Mouse (Mus musculus): ENCODE results near the gene Chrnb2. TPM values are rescaled to one million over a fixed set of nuclear protein-coding genes. Genes with fewer than 3 reads are reported as not detected.
A peak's percentile ranks its signal among the peaks of the same experiment; 100 is the strongest.

Gene Chrnb2
- total and polyA plus RNA-seq, 3 experiments, result 1.6 to 4.0 TPM; not detected in 1

GRCm38 (mm10) chr3:89776001-89776400 lies 11.6 kb upstream of the Chrnb2 start:
- H3K27ac ChIP-seq (ENCODE audit: control insufficient read depth, low read depth, low read length), result no peak overlapping the region
- DNase-seq (ENCODE audit: low read depth, low spot score), result no peak
- peaks cover 41% of the 10 kb centered on the region for H3K79me2 ChIP-seq (ENCODE audit: control insufficient read depth, insufficient read depth, low read length, poor library complexity)
- TF ChIP-seq POLR2A (IDR thresholded peaks at IDR 0.05; ENCODE audit: control insufficient read depth in 1 of 2, insufficient read depth in 1 of 2, low read depth in 1 of 2, low read length in 2 of 2, poor library complexity in 1 of 2) (peak in 1 of 2 experiments; percentile 21; a peak in 1 of 4 replicates), MYC (IDR thresholded peaks at IDR 0.05; ENCODE audit: low read depth, low read length) (no peak)
- H3K4me3 ChIP-seq (ENCODE audit: control insufficient read depth in 1 of 2, insufficient read depth in 1 of 2, low read depth in 2 of 2, low read length in 2 of 2), result no peak overlapping the region
- no peaks in the 10 kb centered on the region for H3K27me3 ChIP-seq (ENCODE audit: control insufficient read depth in 1 of 2, insufficient read depth in 2 of 2, low read length in 2 of 2)
- H3K36me3 ChIP-seq (ENCODE audit: control insufficient read depth in 1 of 2, insufficient read depth in 2 of 2, low read length in 2 of 2), result peaks cover 26 to 33% of the 10 kb centered on the region in 2 experiments
- no peak overlapping the region for H3K9ac ChIP-seq (ENCODE audit: control insufficient read depth, low read depth, low read length, poor library complexity, severe bottlenecking)
- H3K9me3 ChIP-seq (replicated peaks; ENCODE audit: insufficient read depth, low read length), result no peaks in the 10 kb centered on the region
- peaks cover 14 to 27% of the 10 kb centered on the region in 2 experiments for H3K4me1 ChIP-seq (ENCODE audit: control insufficient read depth in 1 of 2, insufficient read depth in 2 of 2, low read length in 2 of 2)

- H3K4me1 ChIP-seq (ENCODE audit: control insufficient read depth in 1 of 2, insufficient read depth in 2 of 2, low read length in 2 of 2), result peaks cover 22 to 37% of the 10 kb centered on the region in 2 experiments
- H3K79me2 ChIP-seq (ENCODE audit: control insufficient read depth, insufficient read depth, low read length, poor library complexity), result peaks cover 43% of the 10 kb centered on the region
- H3K27ac ChIP-seq (ENCODE audit: control insufficient read depth, low read depth, low read length), result peak overlapping the region; percentile 92
- H3K4me3 ChIP-seq (ENCODE audit: control insufficient read depth in 1 of 2, insufficient read depth in 1 of 2, low read depth in 2 of 2, low read length in 2 of 2), result peak overlapping the region; percentile 83 to 92
- no peaks in the 10 kb centered on the region for H3K9me3 ChIP-seq (replicated peaks; ENCODE audit: insufficient read depth, low read length)
- peak overlapping the region; percentile 98 for H3K9ac ChIP-seq (ENCODE audit: control insufficient read depth, low read depth, low read length, poor library complexity, severe bottlenecking)
- peak; percentile 90 for DNase-seq (ENCODE audit: low read depth, low spot score)
- no peaks in the 10 kb centered on the region for H3K27me3 ChIP-seq (ENCODE audit: control insufficient read depth in 1 of 2, insufficient read depth in 2 of 2, low read length in 2 of 2)
- H3K36me3 ChIP-seq (ENCODE audit: control insufficient read depth in 1 of 2, insufficient read depth in 2 of 2, low read length in 2 of 2), result peaks cover 24 to 38% of the 10 kb centered on the region in 2 experiments
- no peak for TF ChIP-seq ZNF384 (IDR thresholded peaks at IDR 0.05; ENCODE audit: low read depth, low read length)
- TF ChIP-seq HCFC1 (IDR thresholded peaks at IDR 0.05; ENCODE audit: low read depth, low read length), result 0 out of 2 replicates have a peak, but pooled peaks have one; percentile 47
- TF ChIP-seq ELF1 (IDR thresholded peaks at IDR 0.05; ENCODE audit: low read depth, low read length), result peak; percentile 44; the same call in 1 of the 2 replicates
- no peak for TF ChIP-seq USF2 (IDR thresholded peaks at IDR 0.05; ENCODE audit: borderline replicate concordance in 1 of 2, insufficient read depth in 1 of 2, low read depth in 1 of 2, low read length in 2 of 2)
- no peak for TF ChIP-seq USF1 (IDR thresholded peaks at IDR 0.05; ENCODE audit: low read depth, low read length)
- no peak for TF ChIP-seq CHD2 (IDR thresholded peaks at IDR 0.05; ENCODE audit: low read length)
- TF ChIP-seq ZC3H11A (IDR thresholded peaks at IDR 0.05; ENCODE audit: low read depth, low read length), result no peak
- TF ChIP-seq BHLHE40 (IDR thresholded peaks at IDR 0.05; ENCODE audit: borderline replicate concordance, low read depth, low read length), result no peak
- TF ChIP-seq EP300 (IDR thresholded peaks at IDR 0.05; ENCODE audit: low read depth in 1 of 2, low read length in 2 of 2), result peak; percentile 36 to 57; a peak in 2 of 4 replicates
- TF ChIP-seq TBP (IDR thresholded peaks at IDR 0.05; ENCODE audit: low read depth, low read length), result peak; percentile 78
- TF ChIP-seq ZKSCAN1 (IDR thresholded peaks at IDR 0.05; ENCODE audit: low read depth, low read length), result no peak
- TF ChIP-seq MEF2A (IDR thresholded peaks at IDR 0.05; ENCODE audit: extremely low read depth, insufficient replicate concordance, low read depth, low read length, poor library complexity, severe bottlenecking), result no peak
- TF ChIP-seq ETS1 (IDR thresholded peaks at IDR 0.05; ENCODE audit: low read depth, low read length), result peak; percentile 43; the same call in 1 of the 2 replicates
- TF ChIP-seq KAT2A (conservative IDR thresholded peaks at IDR 0.05; ENCODE audit: low read depth, low read length), result no peak
- TF ChIP-seq CTCF (IDR thresholded peaks at IDR 0.05 in 2 of 3, conservative IDR thresholded peaks at IDR 0.05 in 1 of 3; ENCODE audit: control insufficient read depth in 1 of 3, insufficient read depth in 1 of 3, low read depth in 2 of 3, low read length in 3 of 3, poor library complexity in 1 of 3, severe bottlenecking in 1 of 3), result no peak
- no peak; the same call in 1 of the 2 replicates for TF ChIP-seq POLR2AphosphoS5 (IDR thresholded peaks at IDR 0.05; ENCODE audit: borderline replicate concordance, low read depth, low read length)
- no peak for TF ChIP-seq UBTF (IDR thresholded peaks at IDR 0.05; ENCODE audit: borderline replicate concordance, insufficient read depth, low read depth, low read length)
- peak; percentile 79 for TF ChIP-seq TAL1 (IDR thresholded peaks at IDR 0.05; ENCODE audit: low read length)
- peak; percentile 42 for TF ChIP-seq TCF12 (IDR thresholded peaks at IDR 0.05; ENCODE audit: low read depth, low read length)
- peak; percentile 16; the same call in 1 of the 2 replicates for TF ChIP-seq GATA1 (IDR thresholded peaks at IDR 0.05; ENCODE audit: low read depth, low read length)
- TF ChIP-seq ZMIZ1 (IDR thresholded peaks at IDR 0.05; ENCODE audit: low read depth, low read length), result 0 out of 2 replicates have a peak, but pooled peaks have one; percentile 53
- TF ChIP-seq RCOR1 (IDR thresholded peaks at IDR 0.05; ENCODE audit: low read depth, low read length), result no peak
- no peak for TF ChIP-seq SMC3 (IDR thresholded peaks at IDR 0.05; ENCODE audit: low read depth, low read length)
- peak; percentile 84 for TF ChIP-seq SIN3A (IDR thresholded peaks at IDR 0.05; ENCODE audit: low read length)
- no peak for TF ChIP-seq MAFK (IDR thresholded peaks at IDR 0.05; ENCODE audit: borderline replicate concordance, low read depth, low read length)
- no peak for TF ChIP-seq GABPA (IDR thresholded peaks at IDR 0.05; ENCODE audit: low read depth, low read length)
- TF ChIP-seq RAD21 (IDR thresholded peaks at IDR 0.05; ENCODE audit: low read depth, low read length), result no peak
These were observed 10.0 kb upstream of the Chrnb2 start for GRCm38 (mm10) chr3:89774236-89774960.
